Mouse (Mus musculus): Measurements from ENCODE around the gene Sox30.

DNA sequence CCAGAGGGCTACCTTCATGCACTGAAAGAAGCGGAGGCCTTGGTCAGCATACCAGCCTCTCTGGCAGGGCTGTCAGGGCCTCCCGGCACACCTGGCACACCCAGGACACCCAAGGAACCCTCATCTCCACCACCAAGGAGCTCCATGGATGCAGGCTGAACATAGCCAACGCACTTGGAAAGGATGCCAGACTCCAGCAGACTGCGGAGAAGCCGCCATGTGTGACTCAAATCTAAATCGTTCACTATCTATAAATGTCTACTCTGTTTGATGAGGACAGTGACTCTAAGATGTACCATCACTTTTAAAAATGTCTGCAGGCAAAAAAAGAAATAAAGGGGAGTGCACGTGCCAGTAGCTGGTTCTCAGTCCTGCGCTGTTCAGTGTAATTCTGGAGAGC is 42.6 kb upstream of the Sox30 start:
- TF ChIP-seq CTCF (IDR thresholded peaks at IDR 0.05; ENCODE audit: insufficient read depth, low read length) (no peak), POLR2A (IDR thresholded peaks at IDR 0.05; ENCODE audit: borderline replicate concordance, extremely low read depth, low read depth, low read length) (no peak)
